8 mouse cellular contexts compared by ENCODE assay signal in the genomic region with DNA sequence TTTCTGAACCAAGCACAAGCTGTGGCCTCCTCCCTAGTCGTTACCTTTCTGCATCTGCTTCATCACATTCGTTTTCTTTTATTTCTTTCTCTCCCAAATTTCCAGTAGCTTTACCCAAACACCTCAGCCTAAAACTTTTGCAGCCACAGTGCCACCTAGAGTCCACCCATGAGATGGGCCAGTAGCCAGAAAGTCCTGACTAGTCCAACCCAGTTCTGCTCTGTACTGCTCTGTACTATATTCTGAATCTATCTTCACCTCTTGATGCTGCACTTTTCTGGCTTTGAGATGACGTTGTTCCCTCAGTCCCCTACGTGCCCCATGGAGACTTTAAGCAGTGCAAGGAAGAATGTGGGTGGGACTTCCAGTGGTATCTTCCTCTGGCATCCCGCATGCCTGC.
A peak's percentile ranks its signal among the peaks of the same experiment; 100 is the strongest.
DNase-seq lines count a peak whose midpoint lies in the region; ATAC-seq and TF ChIP-seq lines count a peak whose summit lies in the region.

No protein-coding gene starts in this region.

- no peak overlapping the region for H3K27ac ChIP-seq in embryonic facial prominence, embryonic 12.5 days
- peak overlapping the region; percentile 49; the same call in 1 of the 2 replicates for H3K27ac ChIP-seq in layer of hippocampus, adult 2 months
- H3K27ac ChIP-seq in lung, postnatal 0 days (ENCODE audit: low read length) = no peak overlapping the region

- no peak overlapping the region for H3K4me3 ChIP-seq in embryonic facial prominence, embryonic 12.5 days
- H3K4me3 ChIP-seq in layer of hippocampus, adult 2 months = no peak overlapping the region
- H3K4me3 ChIP-seq in lung, postnatal 0 days (ENCODE audit: low read depth, low read length) = no peak overlapping the region

- H3K36me3 ChIP-seq in embryonic facial prominence, embryonic 12.5 days = no peaks in the 10 kb centered on the region
- H3K36me3 ChIP-seq in lung, postnatal 0 days (ENCODE audit: insufficient read depth, low read length) = no peaks in the 10 kb centered on the region

- peak; percentile 74; the same call in 1 of the 2 replicates for ATAC-seq in embryonic facial prominence, embryonic 12.5 days (ENCODE audit: insufficient number of reproducible peaks, insufficient read depth, low FRiP score, low TSS enrichment)
- peak; percentile 49; the same call in 1 of the 2 replicates for ATAC-seq in lung, postnatal 0 days

- DNase-seq in ES-CJ7 (ENCODE audit: low read depth, low spot score) = peak; percentile 23
- DNase-seq in adrenal gland, adult 18-20 months (ENCODE audit: low spot score in 2 of 2) = peak; percentile 58 to 63
- peak; percentile 85 for DNase-seq in heart, postnatal 4 days
- peak; percentile 71 to 80 for DNase-seq in layer of hippocampus, adult 2 months (ENCODE audit: low spot score in 2 of 2)
- peak; percentile 57 for DNase-seq in lung, postnatal 0 days (ENCODE audit: low spot score)
- peak; percentile 76 for DNase-seq in right cerebral cortex, postnatal 25 days
- no peak for DNase-seq in yolk sac, embryonic 10.5 days (ENCODE audit: low spot score)

- no peaks in the 10 kb centered on the region for H3K4me1 ChIP-seq in embryonic facial prominence, embryonic 12.5 days
- H3K4me1 ChIP-seq in lung, postnatal 0 days (ENCODE audit: insufficient read depth, low read depth, low read length) = no peaks in the 10 kb centered on the region

- H3K27me3 ChIP-seq in embryonic facial prominence, embryonic 12.5 days = peaks cover 10% of the 10 kb centered on the region
- H3K27me3 ChIP-seq in lung, postnatal 0 days (replicated peaks; ENCODE audit: insufficient read depth, low read length) = no peaks in the 10 kb centered on the region

- TF ChIP-seq CTCF in layer of hippocampus, adult 2 months (conservative IDR thresholded peaks at IDR 0.05) = peak; percentile 86
- TF ChIP-seq CTCF in lung, postnatal 0 days (IDR thresholded peaks at IDR 0.05) = peak; percentile 77

- 22% methylated on average over 5 of the region's 5 CpGs for WGBS in embryonic facial prominence, embryonic 12.5 days
- WGBS in lung, postnatal 0 days = 24% methylated on average over 5 of the region's 5 CpGs

- no peak overlapping the region for H3K9ac ChIP-seq in embryonic facial prominence, embryonic 12.5 days
- H3K9ac ChIP-seq in lung, postnatal 0 days (replicated peaks; ENCODE audit: low read depth) = no peak overlapping the region

- no peak for TF ChIP-seq EP300 in lung, postnatal 0 days (IDR thresholded peaks at IDR 0.05)

- H3K9me3 ChIP-seq in embryonic facial prominence, embryonic 12.5 days = no peaks in the 10 kb centered on the region
- H3K9me3 ChIP-seq in lung, postnatal 0 days (ENCODE audit: low read length) = no peaks in the 10 kb centered on the region

- H3K4me2 ChIP-seq in embryonic facial prominence, embryonic 12.5 days (replicated peaks) = no peak overlapping the region
- no peak overlapping the region for H3K4me2 ChIP-seq in lung, postnatal 0 days (replicated peaks; ENCODE audit: low read depth, low read length)
